Mouse (Mus musculus) neural tube, embryonic 13.5 days (tissue): ENCODE measurements at regions not wholly inside any gene's neighbourhood (a gene's known extent, or its start where the extent isn't known, plus 50 kb on each side); places are given as distances from the start of the nearest gene placed in this dataset.

Source experiments
- ATAC-seq: fragments of 200-750 bp; cut with Nextera tagmentation; 2 replicates; pipeline ENCODE4 v1.8.0; 2017; ENCODE audit warnings: low read depth, mild to moderate bottlenecking, moderate TSS enrichment, moderate library complexity
- H3K27ac ChIP-seq: fragments of 300-500 bp; sonication (generic); replicated peaks from 2 replicates; pipeline ENCODE4 v1.5.1; 2015; ENCODE audit warnings: moderate library complexity, mild to moderate bottlenecking, inconsistent platforms
- H3K27me3 ChIP-seq: fragments of 300-500 bp; sonication (generic); 2 replicates; pipeline ENCODE4 v1.6.1; 2015; ENCODE audit warnings: mild to moderate bottlenecking, inconsistent platforms
- H3K36me3 ChIP-seq: fragments of 300-500 bp; sonication (generic); 2 replicates; pipeline ENCODE4 v1.6.1; 2015; ENCODE audit warnings: mild to moderate bottlenecking, inconsistent platforms
- H3K4me1 ChIP-seq: fragments of 300-500 bp; sonication (generic); replicated peaks from 2 replicates; pipeline ENCODE4 v1.6.1; 2015; ENCODE audit warnings: inconsistent platforms
- H3K4me2 ChIP-seq: fragments of 300-500 bp; sonication (generic); 2 replicates; pipeline ENCODE4 v1.6.1; 2015; ENCODE audit warnings: inconsistent platforms, mild to moderate bottlenecking, moderate library complexity
- H3K4me3 ChIP-seq: fragments of 300-500 bp; sonication (generic); 2 replicates; pipeline ENCODE4 v1.5.1; 2015; ENCODE audit warnings: mild to moderate bottlenecking, inconsistent platforms
- H3K9ac ChIP-seq: fragments of 300-500 bp; sonication (generic); 2 replicates; pipeline ENCODE4 v1.6.1; 2015; ENCODE audit warnings: moderate library complexity, mild to moderate bottlenecking, inconsistent platforms
- H3K9me3 ChIP-seq: fragments of 300-500 bp; sonication (generic); 2 replicates; pipeline ENCODE4 v1.6.1; 2016; ENCODE audit warnings: inconsistent platforms
- WGBS: fragments of 180-500 bp; shearing (Covaris S2); methylation state at CpG from one replicate; pipeline ENCODE4 v1.1.7; 2015; 5-methylcytosine and 5-hydroxymethylcytosine counted together

- Histone ChIP-seq H3K27me3 (no peaks in the 10 kb centered on the region), H3K4me3 (no peak overlapping the region), H3K36me3 (no peaks in the 10 kb centered on the region), H3K27ac (no peak overlapping the region), H3K9ac (no peak overlapping the region), H3K9me3 (no peaks in the 10 kb centered on the region), H3K4me1 (no peaks in the 10 kb centered on the region), H3K4me2 (no peak overlapping the region)
- no peak for ATAC-seq
- WGBS = 21% methylated on average over 1 of the region's 1 CpGs
Measured at GRCm38 (mm10) chr8:79587258-79587657, 52.2 kb upstream of the Otud4 start.

GRCm38 (mm10) chr8:79584966-79585365 lies 54.5 kb upstream of the Otud4 start:
- no peaks in the 10 kb centered on the region for H3K9me3 ChIP-seq
- H3K36me3 ChIP-seq = no peaks in the 10 kb centered on the region
- H3K9ac ChIP-seq = no peak overlapping the region
- WGBS = 38% methylated on average over 3 of the region's 3 CpGs
- no peak for ATAC-seq
- no peaks in the 10 kb centered on the region for H3K4me1 ChIP-seq
- H3K27ac ChIP-seq = no peak overlapping the region
- no peak overlapping the region for H3K4me3 ChIP-seq
- no peaks in the 10 kb centered on the region for H3K27me3 ChIP-seq
- H3K4me2 ChIP-seq = no peak overlapping the region

- 37% methylated on average over 6 of the region's 6 CpGs for WGBS
Measured at GRCm38 (mm10) chr8:79583326-79583725, 56.1 kb upstream of the Otud4 start.

GRCm38 (mm10) chr8:79582195-79582594 lies 57.2 kb upstream of the Otud4 start:
- H3K36me3 ChIP-seq = no peaks in the 10 kb centered on the region
- H3K27me3 ChIP-seq = no peaks in the 10 kb centered on the region
- no peak for ATAC-seq
- no peaks in the 10 kb centered on the region for H3K9me3 ChIP-seq
- H3K4me1 ChIP-seq = no peaks in the 10 kb centered on the region
- no peak overlapping the region for H3K9ac ChIP-seq
- no peak overlapping the region for H3K4me3 ChIP-seq
- 90% methylated on average over 2 of the region's 2 CpGs for WGBS
- no peak overlapping the region for H3K27ac ChIP-seq
- H3K4me2 ChIP-seq = no peak overlapping the region

More at GRCm38 (mm10) chr8:79583326-79583725, 56.1 kb upstream of the Otud4 start:
- no peak overlapping the region for H3K4me2 ChIP-seq
- H3K27ac ChIP-seq = no peak overlapping the region
- no peak overlapping the region for H3K9ac ChIP-seq
- H3K4me3 ChIP-seq = no peak overlapping the region
- H3K36me3 ChIP-seq = no peaks in the 10 kb centered on the region
- H3K4me1 ChIP-seq = no peaks in the 10 kb centered on the region
- H3K9me3 ChIP-seq = no peaks in the 10 kb centered on the region
- ATAC-seq = no peak
- no peaks in the 10 kb centered on the region for H3K27me3 ChIP-seq

- no peak overlapping the region for H3K4me3 ChIP-seq
Measured at GRCm38 (mm10) chr8:79576086-79576485, 63.3 kb upstream of the Otud4 start.

GRCm38 (mm10) chr8:79575175-79575734 lies 64.2 kb upstream of the Otud4 start:
- Histone ChIP-seq H3K27ac (no peak overlapping the region), H3K36me3 (no peaks in the 10 kb centered on the region), H3K9me3 (no peaks in the 10 kb centered on the region), H3K4me1 (no peaks in the 10 kb centered on the region; the same call in 1 of the 2 replicates), H3K9ac (no peak overlapping the region), H3K27me3 (no peaks in the 10 kb centered on the region), H3K4me2 (no peak overlapping the region), H3K4me3 (no peak overlapping the region)
- ATAC-seq = no peak
- WGBS = 46% methylated on average over 2 of the region's 2 CpGs

More at GRCm38 (mm10) chr8:79576086-79576485, 63.3 kb upstream of the Otud4 start:
- no peak for ATAC-seq
- no peak overlapping the region for H3K9ac ChIP-seq
- no peak overlapping the region for H3K4me2 ChIP-seq
- H3K4me1 ChIP-seq = no peaks in the 10 kb centered on the region; the same call in 1 of the 2 replicates
- H3K36me3 ChIP-seq = no peaks in the 10 kb centered on the region
- H3K27me3 ChIP-seq = no peaks in the 10 kb centered on the region
- WGBS = 60% methylated on average over 7 of the region's 7 CpGs
- H3K27ac ChIP-seq = no peak overlapping the region
- H3K9me3 ChIP-seq = no peaks in the 10 kb centered on the region

GRCm38 (mm10) chr8:79573491-79573890 lies 65.9 kb upstream of the Otud4 start:
- H3K4me1 ChIP-seq = no peaks in the 10 kb centered on the region; the same call in 1 of the 2 replicates
- ATAC-seq = no peak
- H3K27me3 ChIP-seq = no peaks in the 10 kb centered on the region
- WGBS = 90% methylated on average over 7 of the region's 7 CpGs
- no peaks in the 10 kb centered on the region for H3K9me3 ChIP-seq
- H3K9ac ChIP-seq = no peak overlapping the region
- no peak overlapping the region for H3K4me3 ChIP-seq
- no peaks in the 10 kb centered on the region for H3K36me3 ChIP-seq
- H3K4me2 ChIP-seq = no peak overlapping the region
- no peak overlapping the region for H3K27ac ChIP-seq

- no peaks in the 10 kb centered on the region for H3K27me3 ChIP-seq
- no peaks in the 10 kb centered on the region for H3K36me3 ChIP-seq
- no peaks in the 10 kb centered on the region; the same call in 1 of the 2 replicates for H3K4me1 ChIP-seq
- no peak overlapping the region for H3K27ac ChIP-seq
- 94% methylated on average over 5 of the region's 5 CpGs for WGBS
- H3K4me2 ChIP-seq = no peak overlapping the region
- H3K9me3 ChIP-seq = no peaks in the 10 kb centered on the region
- no peak overlapping the region for H3K4me3 ChIP-seq
- no peak overlapping the region for H3K9ac ChIP-seq
- ATAC-seq = no peak
Measured at GRCm38 (mm10) chr8:79572526-79572925, 66.9 kb upstream of the Otud4 start.

- H3K9me3 ChIP-seq = no peaks in the 10 kb centered on the region
- no peak overlapping the region for H3K4me2 ChIP-seq
- H3K27me3 ChIP-seq = no peaks in the 10 kb centered on the region
- no peak overlapping the region for H3K4me3 ChIP-seq
- H3K36me3 ChIP-seq = no peaks in the 10 kb centered on the region
- no peak overlapping the region for H3K27ac ChIP-seq
- WGBS = 83% methylated on average over 6 of the region's 6 CpGs
- H3K4me1 ChIP-seq = peaks cover 9% of the 10 kb centered on the region; the same call in 1 of the 2 replicates
- H3K9ac ChIP-seq = no peak overlapping the region
- ATAC-seq = no peak
Measured at GRCm38 (mm10) chr8:79563101-79563500, 76.3 kb upstream of the Otud4 start.

GRCm38 (mm10) chr8:79562669-79563068 lies 76.7 kb upstream of the Otud4 start:
- Histone ChIP-seq H3K9me3 (no peaks in the 10 kb centered on the region), H3K4me2 (no peak overlapping the region), H3K4me1 (peaks cover 9% of the 10 kb centered on the region; the same call in 1 of the 2 replicates), H3K4me3 (no peak overlapping the region), H3K9ac (no peak overlapping the region), H3K27ac (no peak overlapping the region), H3K36me3 (no peaks in the 10 kb centered on the region), H3K27me3 (no peaks in the 10 kb centered on the region)
- WGBS = 78% methylated on average over 8 of the region's 8 CpGs
- no peak for ATAC-seq

- H3K4me2 ChIP-seq = peak overlapping the region; percentile 18; the same call in 1 of the 2 replicates
- H3K9me3 ChIP-seq = no peaks in the 10 kb centered on the region
- no peaks in the 10 kb centered on the region for H3K27me3 ChIP-seq
- ATAC-seq = no peak; the same call in 1 of the 2 replicates
- H3K27ac ChIP-seq = peak overlapping the region; percentile 46
- H3K4me1 ChIP-seq = peaks cover 9% of the 10 kb centered on the region; the same call in 1 of the 2 replicates
- no peaks in the 10 kb centered on the region for H3K36me3 ChIP-seq
- no peak overlapping the region for H3K4me3 ChIP-seq
- H3K9ac ChIP-seq = no peak overlapping the region
- 60% methylated on average over 11 of the region's 11 CpGs for WGBS
Measured at GRCm38 (mm10) chr8:79562071-79562581, 77.3 kb upstream of the Otud4 start.

GRCm38 (mm10) chr8:79561269-79562063 lies 78.0 kb upstream of the Otud4 start:
- H3K27ac ChIP-seq = peak overlapping the region; percentile 46
- H3K4me1 ChIP-seq = peaks cover 9% of the 10 kb centered on the region; the same call in 1 of the 2 replicates
- no peak overlapping the region for H3K9ac ChIP-seq
- no peaks in the 10 kb centered on the region for H3K36me3 ChIP-seq
- 66% methylated on average over 9 of the region's 9 CpGs for WGBS
- no peak for ATAC-seq
- no peaks in the 10 kb centered on the region for H3K9me3 ChIP-seq
- no peaks in the 10 kb centered on the region for H3K27me3 ChIP-seq
- no peak overlapping the region for H3K4me3 ChIP-seq
- H3K4me2 ChIP-seq = peak overlapping the region; percentile 18; the same call in 1 of the 2 replicates
